Mouse (Mus musculus) bone marrow macrophage, adult 2 months (primary cell): ENCODE measurements around the gene Il6ra.

Experiments
- CTCF ChIP-seq: IDR thresholded peaks from 2 replicates; pipeline ENCODE4 v1.5.1; 2012; ENCODE audit warnings: low read depth, mild to moderate bottlenecking, low read length, moderate library complexity
- POLR2A ChIP-seq: IDR thresholded peaks from 2 replicates; pipeline ENCODE4 v1.6.1; 2012; ENCODE audit warnings: mild to moderate bottlenecking, low read depth, low read length, borderline replicate concordance

- no peak for TF ChIP-seq CTCF
- TF ChIP-seq POLR2A: no peak
Measured at GRCm38 (mm10) chr3:89962059-89962750, 49.2 kb upstream of the Il6ra start.
